Mouse (Mus musculus): ENCODE results near the gene 3110082I17Rik.

- no peak for TF ChIP-seq POLR2A (IDR thresholded peaks at IDR 0.05; ENCODE audit: low read depth, low read length)
- TF ChIP-seq CTCF (IDR thresholded peaks at IDR 0.05; ENCODE audit: extremely low read depth, insufficient read length, insufficient replicate concordance, low read depth, low read length): no peak
Observed at GRCm38 (mm10) chr5:139326111-139326696, 134.1 kb downstream of the 3110082I17Rik start.
